Mouse (Mus musculus) MEL-GATA-1-ER (cell line): ENCODE measurements around the gene Itpkc.
"Not testable (repeated sequence)": the region's sequence is repeated elsewhere in the genome, so short reads cannot be mapped to it uniquely, and the experiment has no call there.

Experiments
- DNase-seq: peaks from one replicate; pipeline ENCODE4 v3.0.0-alpha.2; 2012; ENCODE audit warnings: low read depth; ENCODE audit errors: extremely low read depth

Itpkc gene

DNA sequence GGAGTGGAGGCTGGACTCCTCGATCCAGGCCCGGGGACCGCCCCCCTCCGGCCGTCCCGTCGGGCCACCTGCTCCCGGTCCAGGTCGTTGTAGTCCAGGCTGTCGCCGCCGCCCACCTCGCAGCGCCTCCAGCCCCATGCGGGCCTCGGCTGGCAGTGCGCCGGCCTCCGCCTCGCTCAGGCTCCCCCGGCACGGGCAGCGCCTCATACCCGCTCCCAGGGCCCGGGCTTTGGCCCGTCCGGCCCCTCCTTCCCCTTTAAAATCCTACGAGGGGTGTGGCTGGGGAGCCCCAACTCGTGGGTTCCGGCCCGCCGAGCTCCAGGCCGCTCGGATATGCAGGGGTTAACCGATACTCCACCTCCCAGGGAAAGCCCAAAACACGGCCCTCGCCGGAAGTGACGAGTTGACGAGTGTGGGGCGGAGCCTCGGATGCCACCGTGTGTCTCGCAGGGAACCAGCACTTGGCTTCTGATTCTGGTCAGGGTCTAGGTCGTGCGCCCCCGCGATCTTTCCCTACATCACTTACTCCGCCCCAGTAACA lies at the start of gene Itpkc:
Itpkc (minus strand) TSS at position 381 of the 541 bp plus-strand sequence.
- DNase-seq = peak; percentile 91

DNA sequence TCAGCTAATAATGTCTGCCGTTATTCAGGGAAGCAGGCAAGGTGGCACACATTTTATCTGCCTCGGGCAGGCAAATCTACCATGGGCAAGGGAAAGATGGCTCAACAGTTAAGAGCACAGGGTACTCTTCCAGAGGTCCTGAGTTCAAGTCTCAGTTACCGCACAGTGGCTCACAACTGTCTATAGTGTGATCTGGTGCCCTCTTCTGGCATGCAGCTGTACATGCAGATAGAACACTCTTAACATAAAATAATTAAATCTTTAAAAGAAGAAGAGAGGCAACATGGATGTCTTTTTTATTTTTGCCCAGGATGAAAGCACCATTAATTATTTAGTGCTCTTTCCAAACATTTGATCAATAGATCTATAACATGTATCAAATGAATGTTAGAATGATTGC lies 48.7 kb upstream of the Itpkc start:
- no peak for DNase-seq

DNA sequence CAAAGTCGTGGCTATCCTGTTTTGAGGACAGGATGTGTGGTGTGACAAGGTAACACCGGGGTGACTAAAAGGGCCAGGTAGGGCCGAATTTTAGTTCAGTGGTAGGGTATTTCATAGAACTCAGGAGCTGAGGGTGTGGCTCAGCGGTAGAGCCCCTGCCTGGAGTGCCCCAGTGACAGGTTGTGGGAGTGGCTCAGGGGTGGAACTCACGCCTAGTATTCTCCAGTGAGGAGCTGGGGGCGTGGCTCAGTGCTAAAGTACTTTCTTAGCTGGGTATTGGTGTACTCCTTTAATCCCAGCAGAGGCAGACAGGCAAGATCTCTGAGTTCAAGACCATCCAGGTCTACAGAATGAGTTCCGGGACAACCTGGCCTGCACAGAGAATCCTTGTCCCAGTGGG lies 47.6 kb upstream of the Itpkc start:
- no peak for DNase-seq

DNA sequence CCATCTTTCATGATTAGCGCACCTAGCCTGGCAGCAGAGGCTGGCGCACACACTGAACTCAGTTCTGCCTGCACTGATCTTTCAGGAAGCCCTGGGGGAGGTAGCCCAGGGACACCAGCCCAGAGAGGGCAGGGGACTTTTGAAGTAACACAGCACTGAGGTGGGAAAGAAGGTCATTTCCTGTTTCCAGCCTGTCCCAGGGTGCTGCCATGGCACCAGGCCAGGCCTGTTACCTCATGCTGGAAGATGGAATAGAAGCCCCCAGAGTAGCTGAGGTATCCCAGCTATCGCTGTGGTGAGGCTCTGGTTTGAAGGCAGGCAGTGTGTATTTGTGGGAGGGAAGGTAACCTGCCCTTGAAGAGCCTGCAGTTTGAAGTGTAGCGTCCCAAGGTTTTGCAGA lies 46.5 kb upstream of the Itpkc start:
- DNase-seq = no peak

DNA sequence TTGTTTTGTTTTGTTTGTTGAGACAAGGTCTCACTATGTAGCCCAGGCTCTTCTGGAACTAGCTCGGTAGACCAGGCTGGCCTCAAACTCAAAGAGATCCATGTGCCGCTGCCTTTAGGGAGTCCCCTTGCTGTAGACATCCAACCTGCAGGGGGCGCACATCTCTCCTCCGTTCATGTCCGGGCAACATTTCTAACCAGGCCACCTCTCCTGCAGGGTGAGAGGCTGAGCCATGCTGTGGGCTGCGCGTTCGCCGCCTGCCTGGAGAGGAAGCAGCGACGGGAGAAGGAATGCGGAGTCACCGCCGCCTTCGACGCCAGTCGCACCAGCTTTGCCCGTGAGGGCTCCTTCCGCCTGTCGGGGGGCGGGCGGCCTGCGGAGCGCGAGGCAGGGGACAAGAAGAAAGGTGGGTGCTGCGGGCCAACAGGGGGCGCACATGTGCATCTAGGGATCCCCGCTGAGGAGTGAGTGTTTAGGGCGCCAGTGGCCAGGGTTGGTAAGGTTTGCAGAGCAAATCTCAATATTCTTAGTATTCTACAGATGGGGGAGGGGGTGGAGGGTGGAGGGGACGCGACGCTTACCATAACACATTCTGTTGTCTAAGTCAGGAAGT lies 45.4 kb upstream of the Itpkc start:
- no peak for DNase-seq

DNA sequence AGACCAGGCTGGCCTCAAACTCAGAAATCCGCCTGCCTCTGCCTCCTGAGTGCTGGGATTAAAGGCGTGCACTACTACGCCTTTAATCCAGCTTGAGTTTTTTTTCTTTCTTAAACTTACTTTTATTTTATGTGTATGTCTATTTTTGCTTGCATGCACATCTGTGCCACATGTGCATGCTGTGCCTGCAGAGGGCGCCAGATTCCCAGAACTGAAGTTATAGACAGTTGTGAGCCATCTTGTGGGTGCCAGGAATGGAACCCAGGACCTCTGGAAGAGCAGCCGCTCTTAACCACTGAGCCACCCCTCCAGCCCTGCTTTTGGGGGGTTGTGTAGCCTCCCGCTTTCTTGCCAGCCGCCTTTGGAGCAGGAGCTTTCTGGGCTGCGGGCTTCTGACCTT lies 43.0 kb upstream of the Itpkc start:
- no peak for DNase-seq

DNA sequence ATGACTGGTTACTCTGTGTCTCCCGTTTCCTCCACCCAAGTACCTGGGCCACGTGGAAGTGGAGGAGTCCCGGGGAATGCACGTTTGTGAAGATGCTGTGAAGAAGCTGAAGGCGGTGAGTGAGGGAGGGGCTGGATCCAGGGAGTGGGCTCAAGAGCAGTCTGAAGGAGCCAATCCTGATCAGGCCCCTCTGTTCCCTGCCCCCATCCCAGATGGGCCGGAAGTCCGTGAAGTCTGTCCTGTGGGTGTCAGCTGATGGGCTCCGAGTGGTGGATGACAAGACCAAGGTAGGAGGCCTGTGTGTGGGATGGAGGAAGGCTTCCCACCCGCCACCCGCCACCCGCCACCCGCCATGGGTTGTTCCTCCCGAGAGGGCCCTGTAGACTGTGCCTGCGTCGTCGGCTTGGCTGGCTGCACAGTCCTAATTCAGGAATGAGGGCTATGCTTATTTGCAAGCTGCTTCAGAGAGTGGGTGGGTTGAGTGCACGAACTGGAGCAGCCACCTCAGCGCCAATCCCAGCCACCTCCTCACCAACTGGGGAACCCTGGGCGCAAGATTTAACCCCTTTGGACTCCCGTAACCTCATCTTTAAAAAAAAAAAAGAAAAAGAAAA lies 38.2 kb upstream of the Itpkc start:
- DNase-seq = no peak

DNA sequence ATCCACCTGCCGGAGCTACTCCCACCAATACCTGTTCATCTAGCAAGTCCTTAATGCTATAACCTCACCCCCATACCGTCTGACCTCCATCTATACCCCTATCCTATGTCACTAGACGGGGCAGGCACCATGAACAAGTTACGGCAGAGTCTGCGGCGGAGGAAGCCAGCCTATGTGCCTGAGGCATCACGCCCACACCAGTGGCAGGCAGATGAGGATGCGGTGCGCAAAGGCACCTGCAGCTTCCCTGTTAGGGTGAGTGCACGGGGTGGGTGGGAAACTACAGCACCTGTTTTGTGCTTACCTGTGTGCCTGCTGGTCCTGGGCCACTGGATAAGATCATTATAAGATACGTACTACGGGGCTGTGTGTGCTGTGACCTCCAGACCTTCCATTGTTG lies 36.3 kb upstream of the Itpkc start:
- no peak for DNase-seq

DNA sequence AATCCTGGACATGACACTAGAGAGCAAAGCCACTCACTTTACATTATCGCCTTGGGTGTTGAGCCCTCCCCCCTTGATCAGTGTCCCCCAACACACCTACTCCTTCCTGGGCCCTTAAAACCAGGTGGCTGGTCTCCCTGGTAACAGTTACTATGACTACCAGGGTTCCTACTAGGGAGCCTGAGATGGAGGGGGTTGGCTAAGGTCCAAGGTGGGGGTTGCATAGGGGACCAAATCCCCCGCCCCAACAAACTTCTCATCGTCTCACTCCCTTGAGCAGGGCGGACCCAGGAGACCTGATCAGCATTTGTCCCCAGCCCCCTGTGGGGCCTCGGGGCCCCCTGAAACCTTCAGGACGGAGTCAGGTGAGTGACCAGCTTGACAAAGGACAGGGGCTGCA lies 33.4 kb upstream of the Itpkc start:
- DNase-seq = no peak

DNA sequence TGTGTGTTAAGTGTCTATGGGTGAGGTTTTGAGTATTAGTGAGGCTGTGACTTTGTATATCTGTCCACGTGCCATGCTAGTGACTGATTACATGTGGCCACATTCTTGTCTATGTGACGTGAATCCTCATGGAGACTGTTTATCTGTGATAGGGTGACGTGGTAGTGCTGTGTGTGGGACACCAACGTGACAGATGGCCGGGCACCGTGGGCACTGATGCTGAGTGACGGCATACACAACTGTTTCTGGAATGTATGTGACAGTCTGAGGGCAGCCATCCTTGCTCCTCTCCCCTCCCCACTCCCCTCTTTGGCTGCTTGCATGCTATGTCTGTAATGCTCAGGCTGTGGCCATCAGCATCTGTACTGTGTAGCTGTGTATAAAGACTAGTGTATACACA lies 32.4 kb upstream of the Itpkc start:
- DNase-seq = no peak

DNA sequence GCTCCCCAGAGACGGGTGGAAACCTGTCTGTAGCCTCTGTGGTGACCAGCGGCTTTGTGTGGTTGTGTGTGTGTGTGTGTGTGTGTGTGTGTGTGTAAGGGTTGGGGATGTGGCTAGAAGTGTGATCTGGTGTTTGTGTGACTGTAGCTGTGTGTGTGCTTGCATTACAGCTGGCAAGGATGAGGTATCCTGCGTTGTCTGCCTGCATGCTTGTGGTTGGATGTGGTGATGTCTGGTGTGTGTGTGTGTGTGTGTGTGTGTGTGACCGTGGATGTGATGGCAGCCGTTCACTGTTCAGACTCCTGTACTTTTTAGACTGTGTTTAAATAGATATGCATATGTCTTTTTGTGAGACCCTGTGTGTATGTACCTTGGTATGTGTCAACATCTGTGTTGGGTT lies 31.3 kb upstream of the Itpkc start:
- DNase-seq = no peak

DNA sequence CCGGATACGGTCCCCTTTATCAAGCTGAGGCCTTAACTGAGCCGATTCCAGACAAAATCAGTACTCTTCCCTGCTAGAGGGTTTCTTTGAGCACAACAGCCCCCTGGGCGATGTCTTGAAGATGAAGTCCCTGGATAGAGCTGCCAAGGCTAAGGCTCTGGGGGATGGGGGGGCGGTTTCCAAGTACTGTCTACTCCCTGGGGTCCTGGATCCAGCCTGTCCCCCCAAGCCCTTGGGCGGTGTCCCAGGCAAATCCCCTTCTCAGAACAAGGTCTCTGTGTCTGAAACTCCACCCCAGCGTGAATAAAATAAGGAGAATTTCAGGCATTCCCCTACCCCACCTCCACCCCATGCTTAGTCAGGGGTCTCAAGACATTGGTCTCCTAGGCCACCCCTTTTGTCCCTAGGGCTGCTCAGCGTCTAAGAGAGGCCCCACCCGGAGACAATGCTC lies 30.8 kb upstream of the Itpkc start:
- DNase-seq = no peak

DNA sequence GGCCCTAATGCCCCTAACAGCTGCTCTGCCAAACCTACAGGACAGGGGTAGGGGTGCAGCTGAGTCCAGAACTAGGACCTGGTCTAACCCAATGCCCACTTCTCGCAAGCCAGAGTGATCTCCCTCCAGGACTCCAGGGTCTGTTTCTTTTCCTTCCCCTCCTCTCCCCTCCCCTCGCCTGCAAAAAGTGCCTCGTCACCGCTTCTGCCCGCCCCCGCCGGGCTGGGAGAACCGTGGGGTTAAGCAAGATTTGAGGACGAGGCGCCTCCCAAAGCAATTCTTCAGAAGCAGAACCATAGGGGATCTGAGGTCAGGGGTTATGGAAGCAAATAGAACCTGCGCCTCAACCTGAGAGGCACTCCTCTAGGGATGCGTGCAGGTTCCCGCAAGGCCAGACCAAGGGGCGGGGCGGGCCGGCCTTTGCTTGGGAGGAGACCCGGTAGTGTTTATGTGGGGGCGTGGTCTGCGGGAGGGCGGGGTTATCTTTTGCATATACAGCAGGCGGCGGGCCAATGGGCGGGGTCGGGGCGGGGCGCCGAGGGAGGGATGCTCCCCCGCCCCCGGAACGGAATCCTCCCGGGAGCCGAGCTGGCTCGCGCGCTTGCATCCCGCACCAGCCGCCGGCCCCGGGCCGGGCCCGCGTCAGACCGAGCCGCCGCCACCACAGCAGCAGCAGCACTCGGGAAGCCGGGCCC lies 29.9 kb upstream of the Itpkc start, which contains the start of gene Numbl:
Numbl (plus strand) TSS at position 229 of the 695 bp plus-strand sequence.
- peak; percentile 68 for DNase-seq

DNA sequence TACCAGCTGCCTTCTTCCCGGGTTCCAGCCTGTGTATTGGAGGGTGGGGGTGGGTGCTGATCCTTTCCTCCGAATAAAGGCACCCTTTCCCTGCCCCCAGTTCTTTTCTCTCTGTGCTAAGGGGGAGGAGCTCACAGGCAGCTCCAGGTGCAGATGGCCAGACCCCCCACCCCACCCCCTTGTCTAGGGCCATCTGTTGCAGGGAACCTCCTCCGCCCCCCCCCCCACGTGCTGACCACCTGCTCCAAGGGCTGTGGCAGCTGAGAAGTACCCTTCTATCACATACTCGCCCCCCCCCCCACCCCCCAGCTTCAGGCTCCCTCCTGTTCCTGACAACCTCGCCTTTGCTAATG lies 29.4 kb upstream of the Itpkc start:
- DNase-seq = no peak

DNA sequence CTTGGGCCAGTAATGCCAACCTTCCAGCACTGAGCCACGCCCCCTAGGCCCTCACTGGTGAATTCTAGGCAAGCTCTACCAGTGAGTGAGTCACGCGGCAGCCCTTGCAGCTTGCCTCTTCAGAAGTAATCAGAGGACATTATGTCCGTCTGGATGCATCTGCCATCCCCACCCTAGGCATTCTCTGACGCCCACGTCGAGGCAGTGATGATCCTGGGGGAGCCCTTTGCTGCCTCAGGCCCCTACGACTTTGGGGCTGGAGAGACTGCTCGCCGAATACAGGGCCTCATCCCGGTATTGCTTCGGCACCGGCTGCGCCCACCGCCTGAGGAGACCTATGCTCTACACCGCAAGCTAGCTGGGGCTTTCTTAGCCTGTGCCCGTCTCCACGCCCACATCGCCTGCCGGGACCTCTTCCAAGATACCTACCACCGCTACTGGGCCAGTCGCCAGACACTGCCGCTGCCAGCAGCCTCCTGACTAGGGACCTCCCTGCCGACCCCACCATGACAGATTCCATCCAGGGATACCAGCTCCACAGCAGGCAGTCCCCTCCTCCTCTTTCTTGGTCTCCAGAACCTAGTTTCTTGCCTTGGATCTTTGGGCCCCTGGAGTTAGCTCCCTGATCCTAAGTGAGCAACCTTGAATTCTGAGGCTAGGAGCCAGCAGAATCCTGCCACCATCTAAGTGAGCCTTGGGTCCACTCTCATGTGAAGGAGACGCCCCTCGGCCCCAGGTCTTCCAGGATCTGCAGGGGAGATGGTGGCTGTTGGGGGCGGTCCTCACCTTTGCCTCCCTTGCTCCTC lies 28.8 kb upstream of the Itpkc start:
- peak; percentile 53 for DNase-seq

DNA sequence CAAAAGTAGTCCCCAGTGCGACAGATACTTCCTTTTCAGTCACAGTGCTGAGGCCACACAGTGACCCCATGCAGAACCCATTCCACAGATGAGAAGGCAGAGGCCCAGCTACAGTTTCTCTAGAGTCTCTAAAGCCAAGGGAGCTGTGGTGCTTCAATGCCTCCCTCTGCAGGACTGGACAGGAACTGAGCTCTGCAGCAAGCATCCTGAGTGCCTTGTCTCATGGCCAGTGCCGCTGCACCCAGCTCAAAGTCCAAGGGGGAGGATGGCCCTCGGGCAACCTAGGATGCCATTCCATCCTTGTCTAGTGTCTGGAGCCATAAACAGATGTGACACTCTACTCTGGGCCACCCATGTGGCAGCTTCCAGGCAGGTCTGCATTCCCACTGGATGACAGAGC lies 27.3 kb upstream of the Itpkc start:
- DNase-seq = no peak

DNA sequence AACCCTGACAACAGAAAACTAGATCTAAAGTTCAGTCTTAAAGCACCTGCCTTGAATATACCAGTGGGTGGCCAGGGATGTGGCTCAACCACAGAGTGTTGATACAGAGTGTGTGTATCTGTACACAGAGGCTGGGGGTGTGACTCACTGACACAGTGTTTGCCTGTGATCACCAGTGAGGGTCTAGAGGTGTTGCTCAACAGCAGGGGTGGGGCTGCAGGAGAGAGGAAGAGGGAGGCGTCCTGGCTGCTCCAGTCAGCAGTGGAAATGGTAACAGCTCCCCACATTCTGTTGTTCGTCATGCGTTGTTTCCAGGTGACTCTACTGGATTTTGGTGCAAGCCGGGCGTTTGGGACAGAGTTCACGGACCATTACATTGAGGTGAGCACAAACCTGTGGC lies 23.5 kb upstream of the Itpkc start:
- no peak for DNase-seq

DNA sequence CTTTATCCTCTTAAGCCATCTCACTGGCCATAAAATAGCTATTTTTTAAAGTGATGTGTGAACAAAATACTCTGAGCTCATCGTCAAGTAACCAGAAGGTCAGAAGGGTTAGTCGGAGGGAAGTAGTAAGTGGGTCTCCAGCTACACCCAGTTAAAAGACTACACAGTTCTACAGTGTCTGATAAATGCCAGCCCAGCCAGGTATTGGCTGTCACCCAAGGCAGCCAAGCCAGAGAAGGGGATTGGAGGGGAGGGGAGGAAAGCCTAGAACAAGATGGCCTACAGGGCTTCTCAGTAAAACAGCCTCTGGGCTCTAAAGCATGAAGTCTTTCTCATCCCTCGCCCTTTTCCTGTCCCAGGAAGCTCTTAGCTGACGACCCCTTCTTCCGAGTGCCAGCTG lies 21.5 kb upstream of the Itpkc start:
- DNase-seq = no peak

DNA sequence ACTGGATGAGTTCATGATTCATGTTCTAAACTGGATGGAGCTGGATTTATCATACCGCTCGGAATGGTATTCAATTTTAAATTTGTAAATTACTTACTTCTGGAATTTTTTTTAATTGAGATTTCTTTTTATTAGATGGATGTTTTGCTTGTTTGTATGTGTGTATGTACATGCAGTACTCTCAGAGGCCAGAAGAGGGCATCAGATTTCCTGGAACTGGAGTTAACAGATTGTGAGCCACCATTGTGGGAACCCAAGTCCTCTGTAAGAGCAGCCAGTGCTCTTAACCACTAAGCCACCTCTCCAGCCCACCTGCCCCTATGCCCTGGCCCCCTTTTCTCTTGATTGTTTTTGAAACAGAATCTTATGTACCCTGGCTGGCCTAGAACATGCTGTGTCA lies 20.7 kb upstream of the Itpkc start:
- no peak for DNase-seq

DNA sequence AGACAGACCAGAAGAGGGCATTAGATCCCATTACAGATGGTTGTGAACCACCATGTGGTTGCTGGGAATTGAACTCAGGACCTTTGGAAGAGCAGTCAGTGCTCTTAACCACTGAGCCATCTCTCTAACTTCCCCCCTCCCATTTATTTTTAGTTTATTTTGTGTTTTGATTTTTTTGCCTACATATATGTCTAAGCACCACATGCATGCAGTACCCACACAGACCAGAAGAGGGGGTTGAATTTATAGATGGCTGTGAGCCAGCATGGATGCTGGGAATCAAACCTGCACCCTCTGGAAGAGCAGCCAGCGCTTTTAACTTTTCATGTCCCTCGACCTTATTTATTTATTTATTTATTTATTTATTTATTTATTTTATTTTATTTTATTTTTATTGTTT lies 15.6 kb upstream of the Itpkc start:
- not testable (repeated sequence) for DNase-seq

DNA sequence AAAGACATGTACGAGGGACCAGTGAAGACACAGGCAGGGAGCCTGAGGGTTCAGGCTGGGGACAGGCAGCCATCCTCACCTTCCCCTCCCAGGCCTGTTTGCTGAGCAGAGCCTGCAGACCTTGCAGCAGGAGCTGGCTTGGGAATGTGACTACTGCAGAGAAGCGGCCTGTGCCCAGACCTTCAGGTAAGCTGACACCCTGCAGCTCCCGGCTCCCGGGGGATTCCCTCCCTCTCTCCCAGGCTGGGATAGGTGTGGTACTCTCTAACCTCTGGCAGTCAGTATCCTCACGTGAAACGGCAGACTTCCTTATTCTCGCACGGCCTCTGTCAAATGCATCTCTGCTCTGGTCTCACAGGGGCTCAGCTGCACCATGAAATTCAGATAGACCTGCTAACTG lies 14.8 kb upstream of the Itpkc start:
- DNase-seq = no peak

DNA sequence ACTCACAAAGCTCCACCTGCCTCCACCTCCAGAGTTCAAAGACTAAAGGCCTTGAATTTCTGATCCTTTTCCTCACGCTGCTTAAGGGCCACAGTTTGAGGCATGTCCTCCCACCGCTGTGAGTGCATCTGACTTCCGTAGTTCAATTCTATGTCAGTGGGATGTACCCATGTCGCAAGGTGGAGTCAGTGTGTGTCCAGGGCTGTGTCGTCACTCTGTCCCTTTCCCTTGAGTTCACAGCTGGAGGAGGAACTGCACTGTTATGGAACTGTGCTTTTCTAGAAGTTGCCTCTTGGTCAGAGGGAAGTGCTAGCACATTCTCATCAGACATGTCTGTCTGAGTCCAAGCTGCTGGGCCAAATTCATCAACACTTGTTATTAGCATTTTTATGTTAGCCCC lies 10.1 kb upstream of the Itpkc start:
- no peak for DNase-seq
